Mouse (Mus musculus): ENCODE measurements around the gene Hrct1.

GRCm38 (mm10) chr4:43722191-43722590 is 4.8 kb upstream of the Hrct1 start:
- TF ChIP-seq CTCF (IDR thresholded peaks at IDR 0.05; ENCODE audit: extremely low read depth, insufficient read depth, insufficient read length, insufficient replicate concordance) (no peak), POLR2A (IDR thresholded peaks at IDR 0.05; ENCODE audit: low read depth, low read length) (no peak)

Data from spleen, adult 2 months (tissue).